Mouse (Mus musculus) lung, postnatal 0 days (tissue): ENCODE measurements around the gene Ccser1. TPM values are rescaled to one million over a fixed set of nuclear protein-coding genes. Genes with fewer than 3 reads are reported as not detected.
A peak's percentile ranks its signal among the peaks of the same experiment; 100 is the strongest.
"Not testable (repeated sequence)": the region's sequence is repeated elsewhere in the genome, so short reads cannot be mapped to it uniquely, and the experiment has no call there.

Experiments
- ATAC-seq: fragments of 200-750 bp; cut with Nextera tagmentation; 2 replicates; pipeline ENCODE4 v1.8.0; 2017; ENCODE audit warnings: moderate library complexity
- DNase-seq: peaks from one replicate; pipeline ENCODE4 v3.0.0-alpha.2; 2016; ENCODE audit warnings: low spot score
- H3K27ac ChIP-seq: fragments of 300-500 bp; sonication (generic); 2 replicates; pipeline ENCODE4 v1.5.1; 2014; ENCODE audit warnings: antibody characterized with exemption, mild to moderate bottlenecking, low read length, mixed read lengths
- H3K27me3 ChIP-seq: fragments of 300-500 bp; sonication (generic); replicated peaks from 2 replicates; pipeline ENCODE4 v1.6.1; 2014; ENCODE audit warnings: low read length, mixed read lengths; ENCODE audit not compliant: insufficient read depth
- H3K36me3 ChIP-seq: fragments of 300-500 bp; sonication (generic); 2 replicates; pipeline ENCODE4 v1.6.1; 2014; ENCODE audit warnings: low read length, mixed read lengths; ENCODE audit not compliant: insufficient read depth
- H3K4me1 ChIP-seq: fragments of 300-500 bp; sonication (generic); 2 replicates; pipeline ENCODE4 v1.6.1; 2014; ENCODE audit warnings: antibody characterized with exemption, low read depth, low read length, mixed read lengths; ENCODE audit not compliant: insufficient read depth
- H3K4me2 ChIP-seq: fragments of 300-500 bp; sonication (generic); replicated peaks from 2 replicates; pipeline ENCODE4 v1.6.1; 2014; ENCODE audit warnings: low read depth, mild to moderate bottlenecking, low read length, moderate library complexity, mixed read lengths
- H3K4me3 ChIP-seq: fragments of 300-500 bp; sonication (generic); 2 replicates; pipeline ENCODE4 v1.5.1; 2014; ENCODE audit warnings: low read depth, low read length
- H3K9ac ChIP-seq: fragments of 300-500 bp; sonication (generic); replicated peaks from 2 replicates; pipeline ENCODE4 v1.6.1; 2014; ENCODE audit warnings: low read depth, mild to moderate bottlenecking
- H3K9me3 ChIP-seq: fragments of 300-500 bp; sonication (generic); 2 replicates; pipeline ENCODE4 v1.6.1; 2016; ENCODE audit warnings: low read length, mixed read lengths
- CTCF ChIP-seq: IDR thresholded peaks from 2 replicates; pipeline ENCODE4 v1.5.1; 2016; ENCODE audit warnings: antibody characterized with exemption, mild to moderate bottlenecking
- EP300 ChIP-seq: IDR thresholded peaks from 2 replicates; pipeline ENCODE4 v1.6.1; 2016; ENCODE audit warnings: antibody characterized with exemption, mild to moderate bottlenecking, control low read depth
- WGBS: fragments of 180-500 bp; shearing (Covaris S2); extraction: QIAGEN DNeasy Blood & Tissue Kit; methylation state at CpG from one replicate; pipeline ENCODE4 v1.1.7; 2014; 5-methylcytosine and 5-hydroxymethylcytosine counted together
- polyA plus RNA-seq: library from polyadenylated mRNA; unstranded; fragments of >200 nt; fragmentation: Nextera tagmentation; extraction: Ambion mirVana; gene quantifications from 2 replicates; pipeline ENCODE4 v1.2.1, GENCODE M21; 2015

Ccser1 gene
- polyA plus RNA-seq, 1 experiment from 2014 or later = 7.5 TPM

DNA sequence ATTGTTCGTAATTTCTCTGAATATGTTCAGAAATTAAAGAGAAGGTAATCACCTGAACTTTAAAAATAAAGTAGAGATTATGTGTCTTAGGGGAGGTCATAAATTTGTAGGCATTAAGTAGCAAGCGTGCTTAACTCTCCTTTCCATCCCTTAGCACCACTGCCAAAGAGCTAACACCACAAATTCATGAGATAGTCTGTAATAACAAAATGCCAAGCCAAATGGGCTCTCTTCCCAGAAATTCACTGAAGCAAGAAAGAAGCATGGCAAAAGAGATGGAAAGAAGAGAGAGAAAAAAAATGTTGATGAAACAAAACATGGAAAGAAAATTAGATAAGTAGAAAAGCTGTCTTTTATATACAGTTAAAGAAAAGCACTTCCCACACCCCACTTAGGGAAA is 796.8 kb downstream of the Ccser1 start:
- no peak overlapping the region for H3K4me3 ChIP-seq
- 64% methylated on average over 2 of the region's 2 CpGs for WGBS
- ATAC-seq = no peak
- no peak overlapping the region for H3K27ac ChIP-seq
- no peak for TF ChIP-seq CTCF
- TF ChIP-seq EP300 = no peak
- no peaks in the 10 kb centered on the region for H3K36me3 ChIP-seq
- no peaks in the 10 kb centered on the region for H3K4me1 ChIP-seq
- no peaks in the 10 kb centered on the region for H3K27me3 ChIP-seq
- H3K4me2 ChIP-seq = no peak overlapping the region
- no peak overlapping the region for H3K9ac ChIP-seq
- DNase-seq = peak; percentile 15
- no peaks in the 10 kb centered on the region for H3K9me3 ChIP-seq

GRCm38 (mm10) chr6:61978379-61978778 is 798.3 kb downstream of the Ccser1 start:
- DNase-seq = no peak
- Histone ChIP-seq H3K27me3 (no peaks in the 10 kb centered on the region), H3K27ac (no peak overlapping the region), H3K4me3 (no peak overlapping the region), H3K36me3 (no peaks in the 10 kb centered on the region), H3K9me3 (no peaks in the 10 kb centered on the region), H3K4me2 (no peak overlapping the region), H3K4me1 (no peaks in the 10 kb centered on the region), H3K9ac (no peak overlapping the region)
- WGBS = 31% methylated on average over 2 of the region's 2 CpGs
- peak; percentile 46 for TF ChIP-seq CTCF
- TF ChIP-seq EP300 = no peak
- no peak for ATAC-seq

DNA sequence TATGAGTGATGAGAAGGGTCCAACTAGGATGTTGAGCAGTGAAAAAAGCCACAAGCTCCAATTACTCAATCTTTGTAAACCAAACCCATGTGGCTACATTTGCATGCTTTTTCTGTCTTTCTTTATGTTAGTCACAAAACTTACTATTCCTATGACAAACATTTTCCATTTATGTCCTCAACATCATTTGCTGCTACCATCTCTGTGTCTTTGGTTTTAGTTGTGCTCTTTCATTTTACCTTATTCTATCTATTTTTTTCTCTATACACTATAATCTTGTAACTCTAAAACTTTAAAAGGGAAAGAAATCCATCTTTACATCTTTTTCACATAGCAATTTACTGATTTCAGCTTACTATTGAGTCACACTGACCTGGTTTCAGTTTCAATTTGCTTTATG is 834.2 kb downstream of the Ccser1 start:
- H3K4me2 ChIP-seq = no peak overlapping the region
- no peaks in the 10 kb centered on the region for H3K27me3 ChIP-seq
- no peak overlapping the region for H3K27ac ChIP-seq
- DNase-seq = no peak
- no peaks in the 10 kb centered on the region for H3K9me3 ChIP-seq
- no peaks in the 10 kb centered on the region for H3K36me3 ChIP-seq
- no peak overlapping the region for H3K9ac ChIP-seq
- no peak overlapping the region for H3K4me3 ChIP-seq
- H3K4me1 ChIP-seq = no peaks in the 10 kb centered on the region
- TF ChIP-seq EP300 = no peak
- TF ChIP-seq CTCF = no peak
- ATAC-seq = no peak

- DNase-seq (no peak), ATAC-seq (no peak)
- H3K9me3 ChIP-seq = no peaks in the 10 kb centered on the region
- H3K9ac ChIP-seq = no peak overlapping the region
- H3K4me2 ChIP-seq = no peak overlapping the region
- 54% methylated on average over 1 of the region's 1 CpGs for WGBS
- no peaks in the 10 kb centered on the region for H3K27me3 ChIP-seq
- H3K4me3 ChIP-seq = no peak overlapping the region
- TF ChIP-seq CTCF = no peak
- TF ChIP-seq EP300 = no peak
- H3K27ac ChIP-seq = no peak overlapping the region
- no peaks in the 10 kb centered on the region for H3K4me1 ChIP-seq
- H3K36me3 ChIP-seq = no peaks in the 10 kb centered on the region
Measured at GRCm38 (mm10) chr6:62044454-62044853, 864.3 kb downstream of the Ccser1 start.

GRCm38 (mm10) chr6:62045042-62045441 is 864.9 kb downstream of the Ccser1 start:
- not testable (repeated sequence) for H3K4me2 ChIP-seq, H3K4me3 ChIP-seq, H3K27ac ChIP-seq, H3K36me3 ChIP-seq, ATAC-seq, H3K9ac ChIP-seq, H3K27me3 ChIP-seq, DNase-seq, H3K9me3 ChIP-seq, H3K4me1 ChIP-seq
- 76% methylated on average over 1 of the region's 1 CpGs for WGBS

DNA sequence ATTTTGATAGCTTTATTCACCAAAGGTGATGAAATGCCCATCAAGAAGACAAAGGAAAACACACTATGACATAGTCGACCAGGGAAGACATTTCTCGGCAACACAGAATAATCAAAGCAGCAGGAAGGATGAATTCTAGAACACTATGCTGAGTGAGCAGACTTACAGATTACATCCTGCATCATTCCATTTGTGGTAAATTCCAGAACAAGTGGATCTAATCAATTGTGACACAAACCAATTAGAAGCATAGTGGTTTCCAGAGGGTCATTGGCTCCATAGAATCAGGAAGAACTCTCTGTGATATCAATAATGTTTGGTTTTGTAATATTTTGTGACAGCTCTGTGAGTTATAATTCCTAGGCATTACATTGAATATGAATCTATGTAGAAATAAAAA is 875.2 kb downstream of the Ccser1 start:
- H3K4me1 ChIP-seq = no peaks in the 10 kb centered on the region
- no peak for TF ChIP-seq CTCF
- TF ChIP-seq EP300 = no peak
- H3K36me3 ChIP-seq = no peaks in the 10 kb centered on the region
- no peak overlapping the region for H3K4me3 ChIP-seq
- no peak for ATAC-seq
- H3K4me2 ChIP-seq = no peak overlapping the region
- no peaks in the 10 kb centered on the region for H3K27me3 ChIP-seq
- H3K9ac ChIP-seq = no peak overlapping the region
- WGBS = 73% methylated on average over 2 of the region's 2 CpGs
- no peaks in the 10 kb centered on the region for H3K9me3 ChIP-seq
- DNase-seq = no peak
- no peak overlapping the region for H3K27ac ChIP-seq

- Histone ChIP-seq H3K9me3 (no peaks in the 10 kb centered on the region), H3K36me3 (no peaks in the 10 kb centered on the region), H3K27ac (no peak overlapping the region), H3K9ac (no peak overlapping the region), H3K27me3 (no peaks in the 10 kb centered on the region), H3K4me1 (no peaks in the 10 kb centered on the region), H3K4me2 (no peak overlapping the region), H3K4me3 (no peak overlapping the region)
- DNase-seq (no peak), ATAC-seq (no peak)
- no peak for TF ChIP-seq EP300
- 48% methylated on average over 6 of the region's 6 CpGs for WGBS
Measured at GRCm38 (mm10) chr6:62066363-62067023, 886.4 kb downstream of the Ccser1 start.
